Mouse (Mus musculus): ENCODE data around the gene B3gnt2. TPM values are rescaled to one million over a fixed set of nuclear protein-coding genes. Genes with fewer than 3 reads are reported as not detected.

Gene B3gnt2
- total and polyA plus RNA-seq, 3 experiments: 36.8 to 66.4 TPM; not detected in 1

GRCm38 (mm10) chr11:22825548-22825947 lies 35.2 kb downstream of the B3gnt2 start:
- H3K4me1 ChIP-seq (ENCODE audit: control insufficient read depth in 1 of 2, insufficient read depth in 2 of 2, low read length in 2 of 2): peaks cover 8 to 13% of the 10 kb centered on the region in 2 experiments
- H3K4me3 ChIP-seq (ENCODE audit: control insufficient read depth in 1 of 2, insufficient read depth in 1 of 2, low read depth in 2 of 2, low read length in 2 of 2): no peak overlapping the region
- TF ChIP-seq RAD21 (IDR thresholded peaks at IDR 0.05; ENCODE audit: low read depth, low read length) (peak; percentile 37), MAX (IDR thresholded peaks at IDR 0.05; ENCODE audit: low read length) (no peak), SMC3 (IDR thresholded peaks at IDR 0.05; ENCODE audit: low read depth, low read length) (peak; percentile 50), CTCF (IDR thresholded peaks at IDR 0.05 in 2 of 3, conservative IDR thresholded peaks at IDR 0.05 in 1 of 3; ENCODE audit: control insufficient read depth in 1 of 3, insufficient read depth in 1 of 3, low read depth in 2 of 3, low read length in 3 of 3, poor library complexity in 1 of 3, severe bottlenecking in 1 of 3) (peak in 2 of 3 experiments; percentile 10 to 36; a peak in 2 of 6 replicates), UBTF (IDR thresholded peaks at IDR 0.05; ENCODE audit: borderline replicate concordance, insufficient read depth, low read depth, low read length) (no peak), ETS1 (IDR thresholded peaks at IDR 0.05; ENCODE audit: low read depth, low read length) (no peak), E2F4 (IDR thresholded peaks at IDR 0.05; ENCODE audit: borderline replicate concordance, low read depth, low read length) (no peak), MEF2A (IDR thresholded peaks at IDR 0.05; ENCODE audit: extremely low read depth, insufficient replicate concordance, low read depth, low read length, poor library complexity, severe bottlenecking) (no peak)
- no peak overlapping the region for H3K27ac ChIP-seq (ENCODE audit: control insufficient read depth, low read depth, low read length)
- no peaks in the 10 kb centered on the region for H3K27me3 ChIP-seq (ENCODE audit: control insufficient read depth in 1 of 2, insufficient read depth in 2 of 2, low read length in 2 of 2)
- H3K36me3 ChIP-seq (ENCODE audit: control insufficient read depth in 1 of 2, insufficient read depth in 2 of 2, low read length in 2 of 2): peaks cover 0 to 11% of the 10 kb centered on the region in 2 experiments; a peak in 2 of 4 replicates
- H3K79me2 ChIP-seq (ENCODE audit: control insufficient read depth, insufficient read depth, low read length, poor library complexity): no peaks in the 10 kb centered on the region
- no peak overlapping the region for H3K9ac ChIP-seq (ENCODE audit: control insufficient read depth, low read depth, low read length, poor library complexity, severe bottlenecking)
- H3K9me3 ChIP-seq (replicated peaks; ENCODE audit: insufficient read depth, low read length): no peaks in the 10 kb centered on the region
- DNase-seq (ENCODE audit: low read depth, low spot score): no peak

GRCm38 (mm10) chr11:22824049-22824705 lies 36.6 kb downstream of the B3gnt2 start:
- no peak overlapping the region for H3K27ac ChIP-seq (ENCODE audit: control insufficient read depth, low read depth, low read length)
- DNase-seq (ENCODE audit: low read depth, low spot score): no peak
- H3K9ac ChIP-seq (ENCODE audit: control insufficient read depth, low read depth, low read length, poor library complexity, severe bottlenecking): no peak overlapping the region
- H3K9me3 ChIP-seq (replicated peaks; ENCODE audit: insufficient read depth, low read length): no peaks in the 10 kb centered on the region
- no peak overlapping the region for H3K4me3 ChIP-seq (ENCODE audit: control insufficient read depth in 1 of 2, insufficient read depth in 1 of 2, low read depth in 2 of 2, low read length in 2 of 2)
- no peak for TF ChIP-seq NRF1 (IDR thresholded peaks at IDR 0.05; ENCODE audit: insufficient read depth, low read depth, low read length, poor library complexity, severe bottlenecking)
- no peak for TF ChIP-seq ZNF384 (IDR thresholded peaks at IDR 0.05; ENCODE audit: low read depth, low read length)
- no peak for TF ChIP-seq TBP (IDR thresholded peaks at IDR 0.05; ENCODE audit: low read depth, low read length)
- TF ChIP-seq POLR2AphosphoS2 (IDR thresholded peaks at IDR 0.05; ENCODE audit: low read length): no peak
- TF ChIP-seq GATA1 (IDR thresholded peaks at IDR 0.05; ENCODE audit: low read depth, low read length): no peak
- no peak for TF ChIP-seq UBTF (IDR thresholded peaks at IDR 0.05; ENCODE audit: borderline replicate concordance, insufficient read depth, low read depth, low read length)
- TF ChIP-seq E2F4 (IDR thresholded peaks at IDR 0.05; ENCODE audit: borderline replicate concordance, low read depth, low read length): no peak
- TF ChIP-seq MYC (IDR thresholded peaks at IDR 0.05; ENCODE audit: low read depth, low read length): no peak
- TF ChIP-seq MEF2A (IDR thresholded peaks at IDR 0.05; ENCODE audit: extremely low read depth, insufficient replicate concordance, low read depth, low read length, poor library complexity, severe bottlenecking): no peak
- TF ChIP-seq POLR2A (IDR thresholded peaks at IDR 0.05; ENCODE audit: control insufficient read depth in 1 of 2, insufficient read depth in 1 of 2, low read depth in 1 of 2, low read length in 2 of 2, poor library complexity in 1 of 2): no peak
- TF ChIP-seq JUND (IDR thresholded peaks at IDR 0.05; ENCODE audit: low read depth, low read length): no peak
- no peak for TF ChIP-seq CHD2 (IDR thresholded peaks at IDR 0.05; ENCODE audit: low read length)
- no peak for TF ChIP-seq ZC3H11A (IDR thresholded peaks at IDR 0.05; ENCODE audit: low read depth, low read length)
- no peak for TF ChIP-seq CHD1 (IDR thresholded peaks at IDR 0.05; ENCODE audit: low read depth, low read length)
- peaks cover 8 to 13% of the 10 kb centered on the region in 2 experiments for H3K4me1 ChIP-seq (ENCODE audit: control insufficient read depth in 1 of 2, insufficient read depth in 2 of 2, low read length in 2 of 2)
- no peaks in the 10 kb centered on the region for H3K27me3 ChIP-seq (ENCODE audit: control insufficient read depth in 1 of 2, insufficient read depth in 2 of 2, low read length in 2 of 2)
- H3K79me2 ChIP-seq (ENCODE audit: control insufficient read depth, insufficient read depth, low read length, poor library complexity): no peaks in the 10 kb centered on the region
- peaks cover 0 to 11% of the 10 kb centered on the region in 2 experiments; a peak in 2 of 4 replicates for H3K36me3 ChIP-seq (ENCODE audit: control insufficient read depth in 1 of 2, insufficient read depth in 2 of 2, low read length in 2 of 2)
